Mouse (Mus musculus) erythroblast, embryonic 14.5 days (primary cell): ENCODE results near the gene Thnsl2. TPM values are rescaled to one million over a fixed set of nuclear protein-coding genes. Genes with fewer than 3 reads are reported as not detected.

Source experiments
- H3K27me3 ChIP-seq: 2 replicates; pipeline ENCODE4 v1.6.1; 2012; ENCODE audit warnings: inconsistent platforms; ENCODE audit not compliant: control insufficient read depth
- H3K36me3 ChIP-seq: 2 replicates; pipeline ENCODE4 v1.6.1; 2012; ENCODE audit warnings: mild to moderate bottlenecking, inconsistent platforms; ENCODE audit not compliant: control insufficient read depth
- H3K4me1 ChIP-seq: 2 replicates; pipeline ENCODE4 v1.6.1; 2012; ENCODE audit warnings: inconsistent platforms; ENCODE audit not compliant: control insufficient read depth
- H3K4me3 ChIP-seq: replicated peaks from 2 replicates; pipeline ENCODE3; 2012; ENCODE audit warnings: moderate library complexity, mild to moderate bottlenecking, inconsistent platforms
- H3K9me3 ChIP-seq: 2 replicates; pipeline ENCODE4 v1.6.1; 2012; ENCODE audit warnings: low read length, inconsistent platforms, mixed read lengths; ENCODE audit not compliant: control insufficient read depth
- GATA1 ChIP-seq: IDR thresholded peaks from 2 replicates; pipeline ENCODE4 v1.6.1; 2012; ENCODE audit warnings: low read length, inconsistent platforms, mixed read lengths
- TAL1 ChIP-seq: IDR thresholded peaks from 3 replicates; pipeline ENCODE4 v1.6.1; 2012; ENCODE audit warnings: low read length, inconsistent platforms, mixed read lengths
- polyA plus RNA-seq: library from polyadenylated mRNA; stranded (reverse); fragments of >175 nt; gene quantifications from 2 replicates; pipeline ENCODE4 v1.2.3, GENCODE M21; 2012

Thnsl2 gene
- polyA plus RNA-seq, 1 experiment, result not detected

GRCm38 (mm10) chr6:71088992-71089391, 55.2 kb downstream of the Thnsl2 start:
- H3K4me1 ChIP-seq, result no peaks in the 10 kb centered on the region

DNA sequence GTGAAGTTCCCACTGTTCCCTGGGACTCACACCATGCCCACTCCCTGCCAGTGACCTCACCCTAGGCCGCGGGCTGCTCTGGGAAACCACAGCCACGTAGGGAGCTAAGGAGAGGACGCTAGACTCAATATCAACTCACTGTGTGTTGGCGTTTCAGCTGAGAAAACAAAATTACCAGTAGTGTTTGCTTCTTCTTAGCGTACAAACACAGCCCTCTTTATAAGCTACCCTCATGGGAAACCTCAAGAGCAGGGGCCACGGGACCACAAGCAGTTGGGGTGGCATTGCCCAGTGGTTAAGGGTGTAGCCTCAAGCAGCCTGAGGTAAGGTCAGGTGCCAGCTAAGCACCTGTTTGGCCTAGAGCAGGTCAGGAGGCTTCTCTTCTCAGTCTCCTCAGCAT, 60.8 kb downstream of the Thnsl2 start:
- H3K27me3 ChIP-seq, result no peaks in the 10 kb centered on the region
- TF ChIP-seq TAL1 (no peak), GATA1 (no peak)
- no peaks in the 10 kb centered on the region for H3K4me1 ChIP-seq
- no peaks in the 10 kb centered on the region for H3K9me3 ChIP-seq
- no peaks in the 10 kb centered on the region for H3K36me3 ChIP-seq
- H3K4me3 ChIP-seq, result no peak overlapping the region

More at GRCm38 (mm10) chr6:71088992-71089391, 55.2 kb downstream of the Thnsl2 start:
- Histone ChIP-seq H3K4me3 (no peak overlapping the region), H3K36me3 (no peaks in the 10 kb centered on the region), H3K9me3 (no peaks in the 10 kb centered on the region), H3K27me3 (no peaks in the 10 kb centered on the region)
- TF ChIP-seq GATA1 (no peak), TAL1 (no peak)

GRCm38 (mm10) chr6:71082084-71082483, 62.2 kb downstream of the Thnsl2 start:
- Histone ChIP-seq H3K36me3 (no peaks in the 10 kb centered on the region), H3K4me1 (no peaks in the 10 kb centered on the region), H3K4me3 (no peak overlapping the region), H3K27me3 (no peaks in the 10 kb centered on the region), H3K9me3 (no peaks in the 10 kb centered on the region)
- TF ChIP-seq TAL1, result no peak
- TF ChIP-seq GATA1, result no peak

DNA sequence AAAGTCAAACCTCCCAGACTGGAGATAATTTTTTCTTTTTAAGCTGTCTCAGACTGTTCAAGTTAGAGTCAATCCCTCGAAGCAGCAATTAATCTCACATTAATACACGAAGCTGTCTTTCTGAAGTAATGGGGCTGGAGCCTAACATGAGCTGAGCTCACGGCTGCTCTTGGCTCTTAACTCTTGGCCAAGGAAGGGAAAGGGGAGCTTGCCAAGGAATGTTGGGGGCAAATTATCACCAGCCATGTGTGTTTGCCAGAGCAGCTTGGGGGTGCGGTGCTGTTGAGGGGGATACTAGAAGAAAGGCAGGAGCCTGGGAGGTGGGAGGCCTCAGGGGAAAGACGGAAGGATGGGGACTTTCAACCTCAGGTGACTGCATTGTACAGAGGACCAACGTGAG, 63.0 kb downstream of the Thnsl2 start:
- H3K4me1 ChIP-seq, result no peaks in the 10 kb centered on the region
- no peak overlapping the region for H3K4me3 ChIP-seq
- no peaks in the 10 kb centered on the region for H3K27me3 ChIP-seq
- TF ChIP-seq TAL1 (no peak), GATA1 (no peak)
- no peaks in the 10 kb centered on the region for H3K36me3 ChIP-seq
- no peaks in the 10 kb centered on the region for H3K9me3 ChIP-seq

Other genes starting within 250 kb of the Thnsl2 start
- not detected in 2 replicates for gene Tex37, start 225.5 kb downstream of the Thnsl2 start, polyA plus RNA-seq
- gene Foxi3, start 187.9 kb downstream of the Thnsl2 start, polyA plus RNA-seq, result not detected in 2 replicates
- gene Fabp1, start 55.4 kb upstream of the Thnsl2 start, polyA plus RNA-seq, result 0.07 and 0.08 TPM in 2 replicates
- 2.8 and 3.3 TPM in 2 replicates for gene Krcc1, start 127.2 kb upstream of the Thnsl2 start, polyA plus RNA-seq
- not detected in 2 replicates for gene Smyd1, start 177.8 kb upstream of the Thnsl2 start, polyA plus RNA-seq
- not detected in 2 replicates for gene Cd8b1, start 178.3 kb upstream of the Thnsl2 start, polyA plus RNA-seq
- gene Cd8a, start 229.0 kb upstream of the Thnsl2 start, polyA plus RNA-seq, result not detected in 2 replicates